24 mouse cellular contexts compared by ENCODE assay signal in genomic region chr13:48660741-48661140, GRCm38 (mm10). TPM values are rescaled to one million over a fixed set of nuclear protein-coding genes. Genes with fewer than 3 reads are reported as not detected.
A peak's percentile ranks its signal among the peaks of the same experiment; 100 is the strongest.
DNase-seq lines count a peak whose midpoint lies in the region; ATAC-seq and TF ChIP-seq lines count a peak whose summit lies in the region.
"Had no signal": no experiment of that assay in that cellular context is flagged by ENCODE, and none has a peak within 500 bp of the region (broad histone marks: within the 10 kb centered on the region; RNA-seq: fewer than 3 reads in every experiment).

No protein-coding gene starts in this region.

- TF ChIP-seq CTCF in hindbrain, postnatal 0 days (IDR thresholded peaks at IDR 0.05; ENCODE audit: low read depth): no peak

- no peak overlapping the region for H3K9ac ChIP-seq in hindbrain, embryonic 11.5 days (ENCODE audit: low read depth, low read length)
- no peak overlapping the region for H3K9ac ChIP-seq in hindbrain, postnatal 0 days (replicated peaks; ENCODE audit: low read length)
- H3K9ac ChIP-seq in embryonic facial prominence, embryonic 11.5 days (replicated peaks; ENCODE audit: low read length): no peak overlapping the region
- peak overlapping the region; percentile 57 for H3K9ac ChIP-seq in stomach, embryonic 14.5 days (replicated peaks; ENCODE audit: low read depth, low read length)
- H3K9ac ChIP-seq: embryonic facial prominence, embryonic 15.5 days; forebrain, embryonic 15.5 days; hindbrain, embryonic 14.5 days had no signal

- H3K9me3 ChIP-seq in hindbrain, embryonic 11.5 days (ENCODE audit: control insufficient read depth, low read length): no peaks in the 10 kb centered on the region
- no peaks in the 10 kb centered on the region for H3K9me3 ChIP-seq in hindbrain, postnatal 0 days (ENCODE audit: low read length)
- H3K9me3 ChIP-seq in embryonic facial prominence, embryonic 11.5 days (replicated peaks; ENCODE audit: control insufficient read depth, low read length): no peaks in the 10 kb centered on the region
- no peaks in the 10 kb centered on the region for H3K9me3 ChIP-seq in stomach, embryonic 14.5 days (ENCODE audit: control insufficient read depth, low read depth, low read length)
- H3K9me3 ChIP-seq: embryonic facial prominence, embryonic 15.5 days; forebrain, embryonic 10.5 days; forebrain, embryonic 15.5 days; heart, embryonic 10.5 days had no signal

- H3K27ac ChIP-seq in hindbrain, embryonic 11.5 days (ENCODE audit: low read depth, low read length): no peak overlapping the region
- H3K27ac ChIP-seq in hindbrain, postnatal 0 days: no peak overlapping the region
- no peak overlapping the region for H3K27ac ChIP-seq in embryonic facial prominence, embryonic 11.5 days (replicated peaks; ENCODE audit: low read depth, low read length)
- H3K27ac ChIP-seq in stomach, embryonic 14.5 days (ENCODE audit: low read length): peak overlapping the region; percentile 97
- H3K27ac ChIP-seq: embryonic facial prominence, embryonic 15.5 days; forebrain, embryonic 10.5 days; forebrain, embryonic 15.5 days; heart, embryonic 10.5 days; hindbrain, embryonic 14.5 days had no signal

- peak; percentile 35 for DNase-seq in hindbrain, embryonic 11.5 days (ENCODE audit: low spot score)
- no peak for DNase-seq in hindbrain, postnatal 0 days (ENCODE audit: low spot score)
- DNase-seq in embryonic facial prominence, embryonic 11.5 days (ENCODE audit: low spot score): no peak
- no peak for DNase-seq in right cerebral cortex, postnatal 14 days
- DNase-seq in thymus, postnatal 14 days: no peak
- no peak for DNase-seq in thymus, postnatal 0 days (ENCODE audit: low spot score)
- DNase-seq: adrenal gland, postnatal 14 days; cerebellum, adult 9-11 months; cerebellum, postnatal 36 days; gastrocnemius, postnatal 36 days; heart, postnatal 14 days had no signal

- H3K4me3 ChIP-seq in hindbrain, embryonic 11.5 days (ENCODE audit: low read depth, low read length): no peak overlapping the region
- H3K4me3 ChIP-seq in hindbrain, postnatal 0 days (ENCODE audit: low read length): no peak overlapping the region
- no peak overlapping the region for H3K4me3 ChIP-seq in embryonic facial prominence, embryonic 11.5 days (ENCODE audit: low read depth, low read length)
- H3K4me3 ChIP-seq in stomach, embryonic 14.5 days (ENCODE audit: low read depth, low read length): peak overlapping the region; percentile 72
- H3K4me3 ChIP-seq: embryonic facial prominence, embryonic 15.5 days; erythroblast, embryonic 14.5 days; forebrain, embryonic 10.5 days; forebrain, embryonic 15.5 days had no signal

- no peak overlapping the region for H3K4me2 ChIP-seq in hindbrain, embryonic 11.5 days (replicated peaks; ENCODE audit: low read depth, low read length)
- no peak overlapping the region for H3K4me2 ChIP-seq in hindbrain, postnatal 0 days (ENCODE audit: low read depth, low read length)
- H3K4me2 ChIP-seq in embryonic facial prominence, embryonic 11.5 days (ENCODE audit: low read depth, low read length): peak overlapping the region; percentile 23
- peak overlapping the region; percentile 76 for H3K4me2 ChIP-seq in stomach, embryonic 14.5 days (replicated peaks; ENCODE audit: low read depth, low read length)
- H3K4me2 ChIP-seq: forebrain, embryonic 15.5 days; hindbrain, embryonic 14.5 days had no signal

- ATAC-seq in hindbrain, embryonic 11.5 days (ENCODE audit: low FRiP score): no peak
- ATAC-seq in hindbrain, postnatal 0 days: no peak
- no peak for ATAC-seq in embryonic facial prominence, embryonic 11.5 days (replicated peaks; ENCODE audit: insufficient number of reproducible peaks, low FRiP score, low TSS enrichment, low read depth)
- no peak for ATAC-seq in stomach, embryonic 14.5 days (ENCODE audit: insufficient number of reproducible peaks, insufficient read depth, low FRiP score, low read depth)
- ATAC-seq: activated CD4-positive, CD25-positive, alpha-beta regulatory T cell, adult 4 months; forebrain, embryonic 15.5 days; Patski had no signal

- H3K4me1 ChIP-seq in hindbrain, embryonic 11.5 days (replicated peaks; ENCODE audit: control insufficient read depth, insufficient read depth, low read length): peaks cover 6% of the 10 kb centered on the region
- 0 out of 2 replicates have a peak, but pooled peaks cover 1% of the 10 kb centered on the region for H3K4me1 ChIP-seq in hindbrain, postnatal 0 days (ENCODE audit: insufficient read depth, low read length)
- H3K4me1 ChIP-seq in embryonic facial prominence, embryonic 11.5 days (ENCODE audit: control insufficient read depth, insufficient read depth, low read length): peaks cover 4% of the 10 kb centered on the region
- H3K4me1 ChIP-seq in stomach, embryonic 14.5 days (ENCODE audit: control insufficient read depth, insufficient read depth, low read length): peaks cover 21% of the 10 kb centered on the region

- peaks cover 93% of the 10 kb centered on the region for H3K27me3 ChIP-seq in hindbrain, embryonic 11.5 days (ENCODE audit: control insufficient read depth, insufficient read depth, low read length)
- peaks cover 86% of the 10 kb centered on the region for H3K27me3 ChIP-seq in hindbrain, postnatal 0 days (ENCODE audit: insufficient read depth, low read length)
- peaks cover 79% of the 10 kb centered on the region for H3K27me3 ChIP-seq in embryonic facial prominence, embryonic 11.5 days (ENCODE audit: control insufficient read depth, insufficient read depth, low read length)
- peaks cover 9% of the 10 kb centered on the region; the same call in 1 of the 2 replicates for H3K27me3 ChIP-seq in stomach, embryonic 14.5 days (ENCODE audit: control insufficient read depth, insufficient read depth, low read length)

- no peaks in the 10 kb centered on the region for H3K36me3 ChIP-seq in hindbrain, embryonic 11.5 days (ENCODE audit: control insufficient read depth, insufficient read depth, low read length)
- H3K36me3 ChIP-seq in hindbrain, postnatal 0 days (ENCODE audit: insufficient read depth, low read length): no peaks in the 10 kb centered on the region
- H3K36me3 ChIP-seq in embryonic facial prominence, embryonic 11.5 days (replicated peaks; ENCODE audit: control insufficient read depth, insufficient read depth, low read depth, low read length): no peaks in the 10 kb centered on the region
- 0 out of 2 replicates have a peak, but pooled peaks cover under 1% of the 10 kb centered on the region for H3K36me3 ChIP-seq in stomach, embryonic 14.5 days (ENCODE audit: control insufficient read depth, insufficient read depth, low read length)
- H3K36me3 ChIP-seq: embryonic facial prominence, embryonic 15.5 days; forebrain, embryonic 10.5 days; forebrain, embryonic 15.5 days; heart, embryonic 10.5 days had no signal

- WGBS in hindbrain, embryonic 11.5 days: 13% methylated on average over 6 of the region's 6 CpGs
- WGBS in hindbrain, postnatal 0 days: 12% methylated on average over 6 of the region's 6 CpGs
- 8% methylated on average over 6 of the region's 6 CpGs for WGBS in embryonic facial prominence, embryonic 11.5 days
- 23% methylated on average over 6 of the region's 6 CpGs for WGBS in stomach, embryonic 14.5 days

RNA-seq across cellular contexts. Expression of gene Barx1, which starts 2.1 kb away (rescaled TPM):
- 0.83 and 1.3 TPM in 2 replicates for polyA plus RNA-seq in hindbrain, embryonic 11.5 days (2014; fragmentation: Nextera tagmentation; extraction: Ambion mirVana)
- not detected in 2 replicates for total RNA-seq in hindbrain, postnatal 0 days (2014; rRNA removed)
- not detected in 2 replicates for polyA plus RNA-seq in hindbrain, postnatal 0 days (2015; fragmentation: Nextera tagmentation; extraction: Ambion mirVana)
- polyA plus RNA-seq in embryonic facial prominence, embryonic 11.5 days (2014; fragmentation: Nextera tagmentation; extraction: Ambion mirVana): 74.9 and 139 TPM in 2 replicates
- polyA plus RNA-seq in stomach, embryonic 14.5 days (2014; fragmentation: Nextera tagmentation; extraction: Ambion mirVana): 128 and 141 TPM in 2 replicates
- polyA plus RNA-seq in thymus, postnatal 0 days (2015; fragmentation: Nextera tagmentation; extraction: Ambion mirVana): 0.30 and 0.38 TPM in 2 replicates
- total RNA-seq: adrenal gland, adult 18-20 months; adrenal gland, postnatal 14 days; CH12.LX; gastrocnemius, adult 8-10 months; gastrocnemius, postnatal 36 days; heart, postnatal 14 days; hematopoietic stem cell, adult 5-6 weeks had no signal
- polyA plus RNA-seq: activated CD4-positive, CD25-positive, alpha-beta regulatory T cell, adult 4 months; erythroblast, embryonic 14.5 days; forebrain, embryonic 15.5 days; hindbrain, embryonic 14.5 days; Patski had no signal

RNA-seq across cellular contexts. Expression of gene Ptpdc1, which starts 35.3 kb away (rescaled TPM):
- polyA plus RNA-seq in hindbrain, embryonic 11.5 days (2014; fragmentation: Nextera tagmentation; extraction: Ambion mirVana): 12.2 and 12.5 TPM in 2 replicates
- 16.3 and 30.8 TPM in 2 replicates for total RNA-seq in hindbrain, postnatal 0 days (2014; rRNA removed)
- 13.0 and 13.5 TPM in 2 replicates for polyA plus RNA-seq in hindbrain, postnatal 0 days (2015; fragmentation: Nextera tagmentation; extraction: Ambion mirVana)
- 16.3 and 16.9 TPM in 2 replicates for polyA plus RNA-seq in embryonic facial prominence, embryonic 11.5 days (2014; fragmentation: Nextera tagmentation; extraction: Ambion mirVana)
- 14.1 and 15.1 TPM in 2 replicates for polyA plus RNA-seq in stomach, embryonic 14.5 days (2014; fragmentation: Nextera tagmentation; extraction: Ambion mirVana)
- 1.4 and 1.9 TPM in 2 replicates for polyA plus RNA-seq in thymus, postnatal 0 days (2015; fragmentation: Nextera tagmentation; extraction: Ambion mirVana)
- total RNA-seq: CH12.LX had no signal
- polyA plus RNA-seq: erythroblast, embryonic 14.5 days had no signal

Comparison
In these comparisons a context has a peak if more than half of its experiments do, and no peak if none do; other contexts are left out.
1. H3K4me2 ChIP-seq: peak in embryonic facial prominence, embryonic 11.5 days (single experiment) and stomach, embryonic 14.5 days (single experiment); none in hindbrain, embryonic 11.5 days (single experiment) and hindbrain, postnatal 0 days (single experiment).
2. RNA of gene Barx1, which starts 2.1 kb away (polyA plus RNA-seq): 74.9 to 139 TPM in embryonic facial prominence, embryonic 11.5 days and 128 to 141 TPM in stomach, embryonic 14.5 days; 0.83 to 1.3 TPM in hindbrain, embryonic 11.5 days, 0.30 to 0.38 TPM in thymus, postnatal 0 days and not detected in hindbrain, postnatal 0 days; every median in the first group is over 10 times any median in the second.